Mouse (Mus musculus) cerebellum, postnatal 25 days (tissue): Measurements from ENCODE around the gene A630023A22Rik.

Source experiments
- DNase-seq, 2 experiments: peaks; one replicate each; pipeline ENCODE4 v3.0.0; 2021; ENCODE audit warnings: mixed read lengths in 2 of 2

The A630023A22Rik gene

GRCm38 (mm10) chr14:34085731-34086130, 16.8 kb downstream of the A630023A22Rik start, which contains the start of gene Anxa8:
Gene Anxa8, plus strand, starts transcription at chr14:34085981.
- no peak for DNase-seq

GRCm38 (mm10) chr14:34080321-34080997, 22.1 kb downstream of the A630023A22Rik start:
- DNase-seq, result peak; percentile 70 to 85

- no peak for DNase-seq
Measured at GRCm38 (mm10) chr14:34078293-34078692, 24.3 kb downstream of the A630023A22Rik start.

GRCm38 (mm10) chr14:34077222-34077621, 25.3 kb downstream of the A630023A22Rik start:
- DNase-seq, result no peak

- no peak for DNase-seq
Measured at GRCm38 (mm10) chr14:34075346-34075745, 27.2 kb downstream of the A630023A22Rik start.

GRCm38 (mm10) chr14:34071665-34072064, 30.9 kb downstream of the A630023A22Rik start:
- no peak for DNase-seq

- DNase-seq, result no peak
Measured at GRCm38 (mm10) chr14:34052516-34052915, 50.0 kb downstream of the A630023A22Rik start, which contains the start of gene Antxrl. Gene Antxrl, plus strand, starts transcription at chr14:34052707.

- DNase-seq, result peak; percentile 19 to 40
Measured at GRCm38 (mm10) chr14:34050101-34050779, 52.3 kb downstream of the A630023A22Rik start.

- peak; percentile 15 to 21 for DNase-seq
Measured at GRCm38 (mm10) chr14:34043341-34043740, 59.2 kb downstream of the A630023A22Rik start.

- no peak for DNase-seq
Measured at GRCm38 (mm10) chr14:34041241-34041640, 61.3 kb downstream of the A630023A22Rik start.

GRCm38 (mm10) chr14:34033841-34034610, 68.5 kb downstream of the A630023A22Rik start:
- no peak for DNase-seq

- DNase-seq, result no peak
Measured at GRCm38 (mm10) chr14:34026710-34027109, 75.8 kb downstream of the A630023A22Rik start.

GRCm38 (mm10) chr14:34016938-34017337, 85.6 kb downstream of the A630023A22Rik start:
- no peak for DNase-seq

GRCm38 (mm10) chr14:34016381-34016780, 86.2 kb downstream of the A630023A22Rik start, which contains the start of gene Gm5460:
Gene Gm5460, plus strand, starts transcription at chr14:34016758.
- no peak for DNase-seq

GRCm38 (mm10) chr14:34015063-34015462, 87.5 kb downstream of the A630023A22Rik start, which contains the start of gene Gm30083:
Gene Gm30083, minus strand, starts transcription at chr14:34015182.
- DNase-seq, result no peak

GRCm38 (mm10) chr14:34002358-34002757, 100.2 kb downstream of the A630023A22Rik start:
- no peak for DNase-seq

GRCm38 (mm10) chr14:34001445-34001844, 101.1 kb downstream of the A630023A22Rik start:
- DNase-seq, result no peak
